Mouse (Mus musculus): ENCODE results near the gene Focad. TPM values are rescaled to one million over a fixed set of nuclear protein-coding genes. Genes with fewer than 3 reads are reported as not detected.
"Not testable (repeated sequence)": the region's sequence is repeated elsewhere in the genome, so short reads cannot be mapped to it uniquely, and the experiment has no call there.

Gene Focad
- polyA plus RNA-seq, 1 experiment from 2014 or later: 8.6 TPM

DNA sequence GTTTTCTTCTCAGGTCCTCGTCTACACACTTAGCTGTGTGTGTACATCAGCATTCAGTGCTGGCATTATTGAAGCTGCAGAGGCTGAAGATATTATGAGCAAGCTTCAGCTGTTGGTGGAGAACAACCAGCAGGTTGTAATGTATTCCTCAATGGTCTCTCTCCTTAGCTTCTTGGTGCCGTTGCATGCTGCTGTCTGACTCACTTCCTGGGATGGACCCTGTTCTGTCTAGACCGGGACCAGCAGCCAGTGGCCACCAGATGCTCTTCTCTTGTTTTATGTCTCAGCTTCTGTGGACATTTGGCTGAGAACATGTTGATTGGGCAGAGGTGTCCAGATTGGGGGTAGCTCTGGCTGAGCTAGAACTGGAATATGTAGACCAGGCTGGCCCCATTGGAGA, 263.0 kb downstream of the Focad start:
- 61% methylated on average over 3 of the region's 3 CpGs for WGBS
- H3K9me3 ChIP-seq: no peaks in the 10 kb centered on the region
- no peak overlapping the region for H3K4me3 ChIP-seq
- peaks cover 4% of the 10 kb centered on the region; the same call in 1 of the 2 replicates for H3K36me3 ChIP-seq
- no peak overlapping the region for H3K27ac ChIP-seq (replicated peaks)
- no peaks in the 10 kb centered on the region for H3K4me1 ChIP-seq
- H3K4me2 ChIP-seq: no peak overlapping the region
- no peaks in the 10 kb centered on the region for H3K27me3 ChIP-seq (replicated peaks)
- no peak for ATAC-seq (ENCODE audit: extremely low read depth, insufficient number of reproducible peaks, low FRiP score, low TSS enrichment)
- H3K9ac ChIP-seq: no peak overlapping the region

DNA sequence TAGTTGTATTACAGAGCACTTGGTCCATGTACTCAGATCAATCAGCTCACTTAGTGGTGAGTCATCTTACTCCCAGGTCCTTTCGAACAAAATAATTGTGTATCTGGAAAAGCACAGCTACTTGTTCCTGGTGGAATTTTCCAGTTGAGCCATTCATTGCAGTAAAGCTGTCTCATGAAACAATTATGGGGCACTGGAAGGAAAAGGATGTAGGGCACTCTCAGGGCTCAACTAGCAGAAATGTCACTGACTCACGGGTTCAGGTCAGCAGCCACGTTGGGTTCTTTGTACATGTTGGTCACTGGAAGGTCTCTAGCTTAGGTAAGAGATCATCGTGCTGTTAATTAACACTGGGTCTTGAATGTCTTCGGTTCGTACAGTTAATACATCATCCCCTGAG, 275.5 kb downstream of the Focad start:
- no peak overlapping the region for H3K4me3 ChIP-seq
- H3K4me1 ChIP-seq: no peaks in the 10 kb centered on the region
- H3K36me3 ChIP-seq: no peaks in the 10 kb centered on the region; the same call in 1 of the 2 replicates
- H3K27ac ChIP-seq (replicated peaks): no peak overlapping the region
- no peak for ATAC-seq (ENCODE audit: extremely low read depth, insufficient number of reproducible peaks, low FRiP score, low TSS enrichment)
- no peak overlapping the region for H3K9ac ChIP-seq
- no peaks in the 10 kb centered on the region for H3K9me3 ChIP-seq
- no peak overlapping the region for H3K4me2 ChIP-seq
- no peaks in the 10 kb centered on the region for H3K27me3 ChIP-seq (replicated peaks)
- WGBS: 80% methylated on average over 6 of the region's 6 CpGs

DNA sequence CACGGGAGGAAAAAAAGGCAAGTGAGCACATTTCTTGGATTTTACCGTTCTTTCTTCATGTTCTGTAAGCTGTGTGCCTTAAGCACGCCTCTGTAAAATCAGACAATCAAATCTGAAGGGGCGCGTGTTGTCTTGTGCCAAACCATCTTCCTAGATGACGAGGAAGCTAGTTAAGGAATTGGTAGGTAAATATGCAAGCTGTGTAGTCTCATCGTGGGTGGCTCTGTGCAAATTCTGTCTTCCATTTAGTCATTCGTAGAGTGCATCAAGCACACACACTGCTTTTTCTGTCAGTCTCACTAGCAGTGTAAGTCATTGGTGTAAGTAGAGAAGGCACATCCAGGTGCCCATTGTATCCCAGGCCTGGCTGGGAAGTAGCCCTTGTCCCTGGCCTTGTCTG, 276.4 kb downstream of the Focad start:
- ATAC-seq (ENCODE audit: extremely low read depth, insufficient number of reproducible peaks, low FRiP score, low TSS enrichment): no peak
- WGBS: 82% methylated on average over 8 of the region's 8 CpGs
- H3K4me1 ChIP-seq: no peaks in the 10 kb centered on the region
- H3K27me3 ChIP-seq (replicated peaks): no peaks in the 10 kb centered on the region
- H3K9ac ChIP-seq: no peak overlapping the region
- no peaks in the 10 kb centered on the region; the same call in 1 of the 2 replicates for H3K36me3 ChIP-seq
- no peak overlapping the region for H3K27ac ChIP-seq (replicated peaks)
- H3K9me3 ChIP-seq: no peaks in the 10 kb centered on the region
- no peak overlapping the region for H3K4me3 ChIP-seq
- H3K4me2 ChIP-seq: no peak overlapping the region

DNA sequence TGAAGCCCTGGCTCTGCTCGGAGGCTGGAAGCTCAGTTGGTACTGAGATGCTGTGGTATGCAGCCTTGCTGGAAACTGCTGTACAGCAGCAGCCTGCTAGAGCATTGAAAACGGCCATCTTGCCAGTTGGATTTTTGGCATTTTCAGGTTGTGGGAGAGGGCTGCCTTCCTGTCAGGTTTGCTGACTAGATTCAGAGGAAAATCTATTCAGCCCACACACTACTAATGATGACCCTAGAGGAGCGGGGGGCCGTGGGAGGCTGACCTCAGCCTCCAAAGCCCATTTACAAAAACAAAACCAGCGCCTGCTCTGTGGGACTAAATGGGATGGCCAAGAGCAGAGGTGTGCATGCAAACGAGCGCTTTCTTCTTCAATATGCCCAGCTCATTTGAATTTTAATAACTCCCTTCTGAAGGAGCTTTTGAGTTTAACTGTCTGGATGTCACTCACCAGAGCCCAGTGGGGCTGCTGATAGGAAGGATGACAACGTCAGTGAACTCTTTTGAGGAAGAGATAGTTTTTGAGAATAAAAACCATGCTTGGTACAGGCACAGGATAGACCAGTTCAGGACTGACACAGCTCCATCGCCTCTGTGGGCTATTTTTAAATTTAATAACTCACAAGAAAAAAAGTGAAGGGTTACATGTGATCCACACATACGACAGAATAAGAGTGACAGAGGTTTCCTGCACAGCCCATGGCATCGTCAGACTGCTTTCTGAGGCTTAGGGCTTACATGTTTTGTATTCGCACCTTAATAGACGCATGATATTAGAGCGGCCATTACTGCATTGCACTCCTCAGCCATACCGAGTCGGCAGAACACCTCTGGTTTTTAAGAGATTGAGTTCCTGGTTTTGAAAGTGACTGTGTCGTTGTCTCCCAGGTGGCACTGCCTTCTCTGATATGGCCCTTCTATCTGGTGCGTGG, 278.1 kb downstream of the Focad start:
- ATAC-seq (ENCODE audit: extremely low read depth, insufficient number of reproducible peaks, low FRiP score, low TSS enrichment): no peak

DNA sequence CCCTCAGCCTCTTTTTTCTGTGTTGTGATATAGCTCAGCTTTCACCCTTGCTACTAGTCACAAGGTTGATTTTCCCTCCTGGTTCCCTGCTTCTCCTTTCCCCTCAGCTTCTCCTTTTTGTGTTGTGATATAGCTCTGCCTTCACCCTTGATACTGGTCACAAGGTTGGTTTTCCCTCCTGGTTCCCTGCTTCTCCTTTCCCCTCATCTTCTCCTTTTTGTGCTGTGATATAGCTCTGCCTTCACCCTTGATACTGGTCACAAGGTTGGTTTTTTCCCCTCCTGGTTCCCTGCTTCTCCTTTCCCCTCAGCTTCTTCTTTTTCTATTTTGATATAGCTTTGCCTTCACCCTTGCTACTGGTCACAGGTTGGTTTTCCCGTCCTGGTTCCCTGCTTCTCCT, 295.6 kb downstream of the Focad start:
- H3K27ac ChIP-seq (replicated peaks): no peak overlapping the region
- ATAC-seq (ENCODE audit: extremely low read depth, insufficient number of reproducible peaks, low FRiP score, low TSS enrichment): no peak
- H3K27me3 ChIP-seq (replicated peaks): no peaks in the 10 kb centered on the region
- no peak overlapping the region for H3K4me3 ChIP-seq
- 0 out of 2 replicates have a peak, but pooled peaks cover 3% of the 10 kb centered on the region for H3K9me3 ChIP-seq
- WGBS: 68% methylated on average over 1 of the region's 1 CpGs
- no peak overlapping the region for H3K4me2 ChIP-seq
- H3K4me1 ChIP-seq: 0 out of 2 replicates have a peak, but pooled peaks cover 5% of the 10 kb centered on the region
- no peak overlapping the region for H3K9ac ChIP-seq
- peaks cover 7% of the 10 kb centered on the region for H3K36me3 ChIP-seq

More for the DNA sequence above, 278.1 kb downstream of the Focad start:
- Histone ChIP-seq H3K4me3 (no peak overlapping the region), H3K4me2 (no peak overlapping the region), H3K9ac (no peak overlapping the region), H3K9me3 (no peaks in the 10 kb centered on the region), H3K4me1 (no peaks in the 10 kb centered on the region), H3K27ac (replicated peaks) (no peak overlapping the region), H3K36me3 (no peaks in the 10 kb centered on the region; the same call in 1 of the 2 replicates), H3K27me3 (replicated peaks) (no peaks in the 10 kb centered on the region)
- WGBS: 78% methylated on average over 18 of the region's 18 CpGs

DNA sequence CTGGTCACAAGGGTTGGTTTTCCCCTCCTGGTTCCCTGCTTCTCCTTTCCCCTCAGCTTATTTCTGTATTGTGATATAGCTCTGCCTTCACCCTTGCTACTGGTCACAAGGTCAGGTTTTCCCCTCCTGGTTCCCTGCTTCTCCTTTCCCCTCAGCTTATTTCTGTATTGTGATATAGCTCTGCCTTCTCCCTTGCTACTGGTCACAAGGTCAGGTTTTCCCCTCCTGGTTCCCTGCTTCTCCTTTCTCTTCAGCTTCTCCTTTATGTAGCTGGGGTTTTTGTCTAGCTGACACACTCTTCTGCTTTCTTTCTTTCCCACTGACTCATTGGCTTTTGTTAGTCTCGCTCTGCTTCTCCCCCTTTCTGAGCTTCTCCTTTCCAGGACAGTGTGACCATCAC, 296.2 kb downstream of the Focad start:
- H3K27me3 ChIP-seq (replicated peaks); H3K4me2 ChIP-seq; H3K4me1 ChIP-seq; H3K4me3 ChIP-seq; H3K9ac ChIP-seq; ATAC-seq (ENCODE audit: extremely low read depth, insufficient number of reproducible peaks, low FRiP score, low TSS enrichment); H3K36me3 ChIP-seq; H3K27ac ChIP-seq (replicated peaks); H3K9me3 ChIP-seq: not testable (repeated sequence)
- 83% methylated on average over 1 of the region's 1 CpGs for WGBS

DNA sequence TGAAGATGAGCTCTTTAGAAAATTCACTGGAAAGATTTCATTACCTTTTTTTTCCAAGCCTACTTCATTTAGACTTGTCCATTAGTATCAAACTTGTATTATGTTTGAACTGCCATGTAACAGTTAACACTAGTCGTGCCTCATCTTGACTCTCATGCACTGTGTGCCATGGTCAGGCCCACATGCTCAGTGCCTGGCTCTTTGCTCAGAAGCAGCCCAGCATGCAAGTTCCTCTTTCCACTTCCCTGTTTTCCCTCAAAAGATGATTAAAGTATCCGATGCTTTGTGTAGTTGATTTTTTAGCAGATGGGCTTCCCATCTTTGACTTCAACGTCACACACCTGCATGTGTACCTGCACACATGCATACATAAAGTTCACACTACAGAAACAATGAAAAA, 301.3 kb downstream of the Focad start:
- no peak overlapping the region for H3K4me3 ChIP-seq
- no peak for ATAC-seq (ENCODE audit: extremely low read depth, insufficient number of reproducible peaks, low FRiP score, low TSS enrichment)
- peaks cover 7% of the 10 kb centered on the region for H3K36me3 ChIP-seq
- H3K4me1 ChIP-seq: peaks cover 10% of the 10 kb centered on the region; the same call in 1 of the 2 replicates
- whole genome bisulfite sequencing: 84% methylated on average over 3 of the region's 3 CpGs
- H3K4me2 ChIP-seq: no peak overlapping the region
- no peaks in the 10 kb centered on the region for H3K27me3 ChIP-seq (replicated peaks)
- H3K27ac ChIP-seq (replicated peaks): no peak overlapping the region
- H3K9me3 ChIP-seq: 0 out of 2 replicates have a peak, but pooled peaks cover 3% of the 10 kb centered on the region
- no peak overlapping the region for H3K9ac ChIP-seq

DNA sequence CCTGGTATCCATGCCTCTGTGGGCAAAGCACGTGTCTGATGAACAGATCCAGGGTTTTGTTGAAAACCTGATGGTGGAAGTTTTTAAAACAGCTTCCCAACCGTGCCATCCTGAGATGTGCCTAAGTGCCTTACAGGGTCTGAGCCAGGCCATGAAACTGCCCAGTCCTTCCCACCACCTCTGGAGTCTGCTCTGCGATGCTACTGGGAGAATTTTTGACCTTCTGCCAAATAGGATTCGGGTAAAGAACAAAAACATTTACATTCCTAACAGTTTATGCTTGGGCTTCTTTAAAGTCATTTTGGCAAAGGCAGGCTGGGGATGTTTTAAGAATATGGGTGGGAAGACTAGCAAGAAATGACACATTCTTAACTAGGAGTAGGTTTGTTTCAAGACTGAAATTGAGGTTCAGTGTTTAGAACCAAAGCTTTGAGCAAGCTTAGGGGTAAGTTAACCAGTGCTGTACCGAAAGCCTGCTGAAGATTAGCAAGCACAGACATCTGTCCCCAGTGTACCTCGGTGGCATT, 302.6 kb downstream of the Focad start:
- H3K4me2 ChIP-seq: no peak overlapping the region
- WGBS: 57% methylated on average over 6 of the region's 6 CpGs
- no peak for ATAC-seq (ENCODE audit: extremely low read depth, insufficient number of reproducible peaks, low FRiP score, low TSS enrichment)
- H3K4me1 ChIP-seq: peaks cover 10% of the 10 kb centered on the region; the same call in 1 of the 2 replicates
- H3K36me3 ChIP-seq: peaks cover 5% of the 10 kb centered on the region
- H3K27me3 ChIP-seq (replicated peaks): no peaks in the 10 kb centered on the region
- no peak overlapping the region for H3K9ac ChIP-seq
- H3K27ac ChIP-seq (replicated peaks): no peak overlapping the region
- no peak overlapping the region for H3K4me3 ChIP-seq
- 0 out of 2 replicates have a peak, but pooled peaks cover 3% of the 10 kb centered on the region for H3K9me3 ChIP-seq

DNA sequence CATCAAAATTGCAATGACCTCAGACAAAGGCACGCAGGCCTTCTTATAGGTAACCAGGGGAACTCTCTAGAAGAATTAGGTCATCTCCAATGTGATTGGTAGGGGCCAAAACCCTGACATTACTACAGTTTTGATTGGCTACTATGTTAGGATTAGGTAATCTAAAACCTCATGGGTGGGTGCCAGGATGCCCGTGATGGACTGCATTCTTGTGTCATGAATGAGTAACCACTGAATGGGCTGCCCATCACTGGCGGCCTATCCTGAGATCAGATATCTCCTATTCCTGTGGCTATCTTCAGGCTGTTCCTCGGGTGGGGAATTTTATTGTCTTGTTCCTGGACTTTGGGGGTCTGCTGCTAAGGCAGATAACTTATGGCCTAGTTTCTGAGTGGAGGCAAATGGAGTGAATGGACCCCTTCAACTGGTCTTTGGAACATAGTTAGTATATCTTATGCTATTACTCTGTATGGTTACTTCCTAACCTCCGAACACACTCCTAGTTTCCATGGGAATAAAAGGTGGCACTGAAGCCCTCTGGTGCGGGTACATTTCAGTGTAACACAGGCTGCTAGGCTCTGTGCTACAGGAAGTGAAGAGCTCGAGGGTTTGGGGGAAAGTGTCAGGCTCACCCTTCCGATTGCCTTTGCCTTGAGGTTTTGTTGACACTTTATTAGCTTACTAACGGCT, 306.0 kb downstream of the Focad start:
- H3K27me3 ChIP-seq (replicated peaks): no peaks in the 10 kb centered on the region
- H3K9me3 ChIP-seq: no peaks in the 10 kb centered on the region
- H3K9ac ChIP-seq: no peak overlapping the region
- H3K27ac ChIP-seq (replicated peaks): no peak overlapping the region
- no peak overlapping the region for H3K4me3 ChIP-seq
- H3K36me3 ChIP-seq: no peaks in the 10 kb centered on the region
- no peak overlapping the region for H3K4me2 ChIP-seq
- ATAC-seq (ENCODE audit: extremely low read depth, insufficient number of reproducible peaks, low FRiP score, low TSS enrichment): no peak
- 77% methylated on average over 9 of the region's 9 CpGs for WGBS
- peaks cover 5% of the 10 kb centered on the region; the same call in 1 of the 2 replicates for H3K4me1 ChIP-seq

DNA sequence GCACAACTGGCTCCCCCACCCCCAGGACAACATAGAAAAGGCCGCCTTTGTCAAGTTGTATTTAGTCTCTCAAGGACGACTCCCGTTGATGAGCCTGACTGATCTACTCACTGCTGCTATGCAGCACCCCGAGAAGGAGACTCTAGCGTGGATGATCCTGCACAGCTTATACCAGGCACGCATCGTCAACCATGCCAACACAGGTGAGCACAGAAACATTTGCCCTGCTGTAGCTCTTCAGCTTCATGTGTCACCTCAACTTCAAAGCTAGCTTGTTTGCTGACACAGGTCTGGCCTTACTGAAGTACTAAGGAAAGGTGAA, 306.5 kb downstream of the Focad start:
- peaks cover 5% of the 10 kb centered on the region; the same call in 1 of the 2 replicates for H3K4me1 ChIP-seq
- no peak overlapping the region for H3K4me2 ChIP-seq
- H3K27ac ChIP-seq (replicated peaks): no peak overlapping the region
- no peaks in the 10 kb centered on the region for H3K27me3 ChIP-seq (replicated peaks)
- no peak overlapping the region for H3K9ac ChIP-seq
- no peaks in the 10 kb centered on the region for H3K36me3 ChIP-seq
- no peak for ATAC-seq (ENCODE audit: extremely low read depth, insufficient number of reproducible peaks, low FRiP score, low TSS enrichment)
- H3K4me3 ChIP-seq: no peak overlapping the region
- WGBS: 85% methylated on average over 7 of the region's 7 CpGs
- no peaks in the 10 kb centered on the region for H3K9me3 ChIP-seq

DNA sequence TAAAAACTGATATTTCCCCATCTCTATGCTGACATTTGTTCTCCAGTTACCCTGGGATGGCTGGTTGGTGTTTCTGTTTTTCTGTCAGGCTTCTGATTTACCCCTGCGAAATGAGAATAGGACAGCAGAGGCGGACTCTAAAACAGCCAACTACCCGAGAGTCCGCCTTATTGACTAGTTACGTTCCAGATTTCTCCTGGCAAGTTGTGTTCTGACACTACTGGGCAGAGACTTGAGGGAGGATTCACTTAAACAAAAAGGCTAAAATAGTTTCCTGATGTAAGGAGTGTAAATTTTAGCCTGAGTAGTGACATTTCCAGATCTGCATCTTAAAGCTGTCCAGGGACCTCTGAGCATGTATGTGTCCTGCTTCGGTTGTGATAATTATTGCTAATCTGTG, 308.5 kb downstream of the Focad start:
- H3K4me1 ChIP-seq: peaks cover 8% of the 10 kb centered on the region
- no peaks in the 10 kb centered on the region for H3K27me3 ChIP-seq (replicated peaks)
- WGBS: 85% methylated on average over 6 of the region's 6 CpGs
- no peak overlapping the region for H3K9ac ChIP-seq
- no peak overlapping the region for H3K27ac ChIP-seq (replicated peaks)
- H3K36me3 ChIP-seq: no peaks in the 10 kb centered on the region
- H3K4me3 ChIP-seq: no peak overlapping the region
- no peaks in the 10 kb centered on the region for H3K9me3 ChIP-seq
- no peak overlapping the region for H3K4me2 ChIP-seq
- no peak for ATAC-seq (ENCODE audit: extremely low read depth, insufficient number of reproducible peaks, low FRiP score, low TSS enrichment)
